Mouse (Mus musculus): ENCODE results near the gene Slc35g1.

The Slc35g1 gene

GRCm38 (mm10) chr19:38396633-38396970 is 822 bp downstream of the Slc35g1 start:
- DNase-seq: no peak

- DNase-seq: no peak
Observed at GRCm38 (mm10) chr19:38397004-38397403, 1.2 kb downstream of the Slc35g1 start.

GRCm38 (mm10) chr19:38398966-38399365 is 3.2 kb downstream of the Slc35g1 start:
- DNase-seq: no peak

DNA sequence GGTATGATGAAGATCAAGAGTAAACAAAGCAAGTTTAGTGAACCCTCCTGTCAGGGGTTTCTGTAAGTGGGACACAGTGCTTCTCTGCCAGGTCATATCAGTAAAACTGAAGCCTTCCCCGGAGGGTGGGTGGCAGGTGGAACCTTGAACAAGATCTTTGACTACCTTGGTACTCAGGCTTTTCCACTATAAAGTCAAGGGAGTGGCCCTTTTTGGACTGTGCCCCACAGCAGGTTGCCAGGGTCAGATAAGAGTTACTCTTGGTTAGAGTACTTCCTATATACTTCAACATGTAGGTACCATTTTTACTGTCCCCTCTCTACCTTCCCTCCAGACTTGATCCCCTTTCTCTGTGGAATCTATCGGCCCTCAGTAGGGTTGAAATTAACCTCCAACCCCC is 5.1 kb downstream of the Slc35g1 start:
- no peak for DNase-seq

DNA sequence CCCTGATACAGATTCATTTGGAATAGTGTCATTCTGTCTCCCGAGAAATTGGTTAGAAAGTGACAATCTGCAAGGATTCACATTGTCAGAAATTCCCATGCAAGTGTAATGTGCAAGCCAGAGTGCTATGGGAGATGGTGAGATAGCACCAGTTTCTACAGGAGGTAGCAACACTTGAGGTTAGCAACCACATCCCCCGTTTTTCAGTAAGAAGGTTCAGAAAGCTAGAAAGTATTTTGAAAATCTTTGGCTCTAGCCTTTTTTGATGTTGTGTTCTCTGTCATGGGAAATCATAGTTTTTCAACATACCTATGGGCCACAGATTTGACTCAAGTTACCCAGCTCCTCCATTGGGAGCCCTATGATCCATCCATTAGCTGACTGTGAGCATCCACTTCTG is 5.6 kb downstream of the Slc35g1 start:
- no peak for DNase-seq

GRCm38 (mm10) chr19:38410357-38411056 is 14.7 kb downstream of the Slc35g1 start:
- DNase-seq: no peak

DNA sequence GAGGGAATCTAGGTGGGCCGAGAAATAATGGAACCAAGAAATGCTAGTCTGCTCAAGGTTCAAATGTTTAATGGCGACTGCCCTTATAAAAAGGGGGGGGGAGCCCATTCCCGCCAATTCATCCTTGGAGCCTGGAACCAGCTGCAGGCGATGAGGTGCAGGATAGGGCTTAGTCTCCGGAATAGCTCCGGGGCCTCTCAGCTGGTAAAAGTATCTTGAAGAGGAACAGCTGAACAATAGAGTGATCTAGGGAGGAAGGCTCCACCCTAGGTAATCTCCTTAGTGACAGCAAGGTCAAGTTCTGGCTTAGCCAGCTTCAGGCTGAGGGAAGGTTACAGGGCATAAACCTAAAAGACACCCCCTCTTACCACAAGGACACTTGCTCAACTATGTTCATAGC is 18.1 kb downstream of the Slc35g1 start:
- no peak for DNase-seq

DNA sequence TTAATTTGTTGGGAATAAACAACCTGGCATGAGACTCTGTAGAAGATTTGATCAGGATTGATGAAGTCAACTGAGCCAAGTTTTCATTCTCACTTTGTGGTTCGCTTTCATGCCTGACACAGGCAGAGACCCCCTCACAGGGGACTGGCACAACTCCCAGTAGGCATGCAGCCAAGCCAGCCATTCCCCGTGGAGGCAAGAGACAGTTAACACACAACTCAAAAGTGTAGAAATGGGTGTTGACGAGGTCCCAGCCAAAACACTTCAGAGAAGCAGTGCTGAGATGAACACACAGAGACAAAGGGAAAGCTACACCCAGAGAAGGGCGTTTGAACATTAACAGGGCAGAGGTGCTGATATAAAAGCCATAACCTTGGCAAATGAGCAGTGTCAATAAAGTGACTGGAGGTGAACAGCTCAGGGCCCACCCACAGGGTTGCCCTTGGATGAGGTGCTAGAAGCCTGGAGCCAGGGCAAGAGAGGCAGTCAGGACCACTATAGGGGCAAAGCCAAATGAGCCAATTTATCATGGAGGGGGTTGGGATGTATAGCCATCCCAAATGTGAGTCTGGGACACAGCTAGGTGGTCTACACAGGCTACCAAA is 23.1 kb downstream of the Slc35g1 start:
- no peak for DNase-seq

DNA sequence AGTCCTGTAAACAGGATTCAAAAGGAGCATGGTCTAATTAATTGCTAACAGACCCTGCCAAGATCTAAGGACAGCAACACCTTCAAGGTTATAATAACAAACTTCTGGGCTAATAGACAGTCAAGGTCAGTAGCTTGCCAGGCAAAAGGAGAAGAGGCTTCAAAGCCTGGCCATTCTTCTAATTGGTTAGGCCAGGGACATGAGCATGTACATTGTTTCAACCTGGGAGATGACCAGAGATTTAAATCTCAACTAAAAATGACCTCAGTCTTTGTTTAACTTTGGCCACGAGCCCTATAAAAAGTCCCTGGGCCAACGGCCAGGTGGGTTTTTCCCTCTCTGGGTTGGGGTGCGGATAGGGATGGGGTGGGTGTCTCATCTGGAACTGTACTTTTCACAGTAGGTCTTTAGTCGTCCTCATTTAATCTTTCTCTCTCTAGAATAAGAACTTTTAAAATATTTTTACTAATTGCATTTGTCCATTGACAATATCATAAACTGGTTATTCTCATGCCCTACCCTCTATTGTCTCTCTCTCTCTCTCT is 25.0 kb downstream of the Slc35g1 start:
- no peak for DNase-seq

GRCm38 (mm10) chr19:38421436-38421835 is 25.7 kb downstream of the Slc35g1 start:
- no peak for DNase-seq

- DNase-seq: no peak
Observed at GRCm38 (mm10) chr19:38422926-38423325, 27.1 kb downstream of the Slc35g1 start.

GRCm38 (mm10) chr19:38423884-38424283 is 28.1 kb downstream of the Slc35g1 start:
- no peak for DNase-seq

GRCm38 (mm10) chr19:38424581-38424980 is 28.8 kb downstream of the Slc35g1 start:
- no peak for DNase-seq

- DNase-seq: peak; percentile 6
Observed at GRCm38 (mm10) chr19:38429269-38429668, 33.5 kb downstream of the Slc35g1 start.

DNA sequence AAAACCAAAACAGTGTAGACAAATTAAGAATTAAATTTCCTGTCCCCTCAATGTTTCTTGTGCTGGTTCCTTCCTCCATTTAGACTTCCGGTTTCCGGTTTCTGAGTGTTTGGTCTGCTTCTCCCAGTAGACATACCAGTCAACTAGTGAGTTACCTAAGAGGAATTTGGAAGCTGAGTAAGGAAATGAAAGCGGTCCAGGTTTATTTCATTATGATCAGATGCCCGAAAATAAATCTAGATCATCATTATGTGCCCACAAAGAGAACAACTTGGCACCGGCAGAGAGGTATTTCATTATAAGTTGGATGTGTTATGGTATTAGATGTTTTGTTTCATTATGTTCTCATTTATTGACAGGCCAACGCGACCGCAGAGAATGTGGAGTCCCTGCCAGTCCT is 34.7 kb downstream of the Slc35g1 start:
- no peak for DNase-seq

- DNase-seq: no peak
Observed at GRCm38 (mm10) chr19:38431326-38431725, 35.5 kb downstream of the Slc35g1 start.

DNA sequence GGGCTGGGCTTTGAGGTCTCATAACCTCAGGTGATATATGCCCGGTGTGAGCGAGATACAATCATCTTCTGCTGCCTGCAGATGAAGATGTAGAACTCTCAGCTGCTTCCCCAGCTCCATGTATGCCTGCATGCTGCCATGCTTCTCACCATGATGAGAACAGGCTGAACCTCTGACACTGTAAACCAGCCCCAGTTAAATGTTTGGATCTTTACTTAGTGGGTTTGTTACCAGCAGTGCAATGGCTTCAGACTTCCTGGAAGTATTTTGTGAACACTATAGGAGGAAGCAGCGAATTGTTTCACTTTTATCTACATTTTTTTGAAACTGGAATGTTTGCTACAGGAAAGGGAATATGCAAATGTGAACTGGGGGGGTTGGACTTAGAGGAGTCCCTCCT is 36.2 kb downstream of the Slc35g1 start:
- no peak for DNase-seq

- no peak for DNase-seq
Observed at GRCm38 (mm10) chr19:38433381-38433780, 37.6 kb downstream of the Slc35g1 start.

GRCm38 (mm10) chr19:38435221-38435620 is 39.4 kb downstream of the Slc35g1 start:
- no peak for DNase-seq

GRCm38 (mm10) chr19:38441860-38442259 is 46.1 kb downstream of the Slc35g1 start:
- no peak for DNase-seq

GRCm38 (mm10) chr19:38445758-38446157 is 50.0 kb downstream of the Slc35g1 start:
- DNase-seq: no peak
